Mouse (Mus musculus): ENCODE results near the gene Galnt6. TPM values are rescaled to one million over a fixed set of nuclear protein-coding genes. Genes with fewer than 3 reads are reported as not detected.

Galnt6 gene
- polyA plus RNA-seq, 1 experiment = 0.06 TPM

DNA sequence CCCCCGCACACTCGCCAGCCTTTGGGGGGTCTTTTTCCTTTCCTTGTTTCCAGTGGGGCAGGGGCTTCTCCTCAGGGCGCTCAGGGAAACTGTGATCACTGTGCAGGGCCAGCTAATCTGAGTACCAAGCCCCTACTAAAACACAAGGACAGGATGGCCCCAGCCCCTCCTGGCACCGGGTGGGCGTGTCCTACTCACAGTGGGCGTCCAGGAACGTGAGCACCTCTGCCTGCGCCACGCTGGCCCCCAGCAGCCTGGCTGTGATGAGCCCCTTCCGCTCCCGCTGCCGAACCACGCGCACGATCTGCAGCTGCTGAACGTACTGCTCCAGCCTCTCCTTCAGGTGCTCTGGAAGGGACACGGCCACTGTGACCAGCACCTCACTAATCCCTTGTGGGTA lies 25.3 kb downstream of the Galnt6 start:
- Histone ChIP-seq H3K36me3 (ENCODE audit: control insufficient read depth) (no peaks in the 10 kb centered on the region), H3K4me1 (ENCODE audit: control insufficient read depth) (peaks cover 28% of the 10 kb centered on the region), H3K27me3 (ENCODE audit: control insufficient read depth) (peaks cover 12% of the 10 kb centered on the region), H3K4me3 (replicated peaks) (no peak overlapping the region), H3K9me3 (ENCODE audit: control insufficient read depth, low read length) (no peaks in the 10 kb centered on the region)
- TF ChIP-seq TAL1 (IDR thresholded peaks at IDR 0.05; ENCODE audit: low read length) (no peak), GATA1 (IDR thresholded peaks at IDR 0.05; ENCODE audit: low read length) (no peak)

DNA sequence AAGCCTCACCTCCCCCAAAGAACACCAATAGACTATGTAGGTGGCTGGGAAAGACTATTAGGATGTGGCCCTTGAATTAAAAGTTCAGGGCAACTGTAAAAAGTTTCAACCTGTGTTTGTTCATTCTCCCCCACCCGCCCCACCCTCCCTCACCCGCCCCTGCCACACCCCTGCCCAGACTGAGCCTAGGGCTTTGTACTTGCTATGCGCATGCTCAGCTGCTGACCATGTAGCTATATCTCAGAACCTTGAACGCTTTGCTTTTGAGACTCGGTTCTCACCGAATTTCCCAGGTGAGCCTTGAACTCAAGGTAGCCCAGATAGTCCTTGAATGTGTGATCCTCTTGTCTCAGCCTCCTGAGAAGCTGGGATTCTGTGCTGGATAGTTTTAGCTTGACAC lies 27.3 kb downstream of the Galnt6 start:
- Histone ChIP-seq H3K9me3 (ENCODE audit: control insufficient read depth, low read length) (no peaks in the 10 kb centered on the region), H3K4me1 (ENCODE audit: control insufficient read depth) (peaks cover 25% of the 10 kb centered on the region), H3K27me3 (ENCODE audit: control insufficient read depth) (peaks cover 10% of the 10 kb centered on the region), H3K36me3 (ENCODE audit: control insufficient read depth) (no peaks in the 10 kb centered on the region), H3K4me3 (replicated peaks) (no peak overlapping the region)
- TF ChIP-seq TAL1 (IDR thresholded peaks at IDR 0.05; ENCODE audit: low read length) (no peak), GATA1 (IDR thresholded peaks at IDR 0.05; ENCODE audit: low read length) (no peak)

DNA sequence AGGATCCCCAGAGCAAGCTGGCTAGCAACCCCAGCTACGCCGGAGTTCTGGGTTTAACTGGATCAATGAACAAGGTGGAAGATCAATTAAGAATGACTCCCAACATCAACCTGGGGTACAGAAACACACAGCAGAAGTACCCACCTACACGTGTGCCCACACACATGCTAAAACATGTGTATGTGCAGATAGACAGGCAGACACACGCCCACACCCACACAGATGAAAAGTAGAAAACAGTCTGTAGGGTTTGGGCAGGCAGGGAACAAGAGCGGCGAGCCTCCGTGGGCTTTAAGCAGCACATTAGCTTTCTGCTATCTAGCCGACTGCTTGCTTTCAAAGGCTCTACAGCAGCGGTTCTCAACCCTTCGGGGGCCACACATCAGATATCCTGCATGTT lies 28.1 kb downstream of the Galnt6 start:
- no peaks in the 10 kb centered on the region for H3K9me3 ChIP-seq (ENCODE audit: control insufficient read depth, low read length)
- H3K36me3 ChIP-seq (ENCODE audit: control insufficient read depth) = no peaks in the 10 kb centered on the region
- peaks cover 10% of the 10 kb centered on the region for H3K27me3 ChIP-seq (ENCODE audit: control insufficient read depth)
- peaks cover 25% of the 10 kb centered on the region for H3K4me1 ChIP-seq (ENCODE audit: control insufficient read depth)
- H3K4me3 ChIP-seq (replicated peaks) = no peak overlapping the region
- TF ChIP-seq GATA1 (IDR thresholded peaks at IDR 0.05; ENCODE audit: low read length) (no peak), TAL1 (IDR thresholded peaks at IDR 0.05; ENCODE audit: low read length) (no peak)

DNA sequence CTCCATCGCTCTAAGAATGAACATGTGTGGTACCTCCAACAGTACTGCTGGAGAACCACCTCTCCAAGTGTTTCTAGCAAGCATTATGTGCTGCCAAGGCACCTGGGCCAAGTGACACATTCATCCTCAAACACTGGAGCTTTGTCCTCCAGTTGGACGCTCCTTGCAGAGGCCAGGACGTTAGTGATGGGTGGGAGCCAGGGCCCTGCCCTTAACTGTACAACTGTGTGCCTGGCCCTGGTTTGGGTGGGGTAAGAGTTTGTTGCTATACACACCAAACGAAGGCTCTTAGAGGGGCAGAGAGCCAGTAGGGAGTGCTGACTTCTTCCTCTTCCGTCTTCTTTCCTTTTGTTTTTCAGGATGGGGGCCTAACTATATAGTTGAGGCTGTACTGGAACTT lies 28.8 kb downstream of the Galnt6 start:
- Histone ChIP-seq H3K4me3 (replicated peaks) (no peak overlapping the region), H3K4me1 (ENCODE audit: control insufficient read depth) (peaks cover 25% of the 10 kb centered on the region), H3K36me3 (ENCODE audit: control insufficient read depth) (no peaks in the 10 kb centered on the region), H3K27me3 (ENCODE audit: control insufficient read depth) (peaks cover 10% of the 10 kb centered on the region), H3K9me3 (ENCODE audit: control insufficient read depth, low read length) (no peaks in the 10 kb centered on the region)
- TF ChIP-seq GATA1 (IDR thresholded peaks at IDR 0.05; ENCODE audit: low read length) (no peak), TAL1 (IDR thresholded peaks at IDR 0.05; ENCODE audit: low read length) (no peak)

DNA sequence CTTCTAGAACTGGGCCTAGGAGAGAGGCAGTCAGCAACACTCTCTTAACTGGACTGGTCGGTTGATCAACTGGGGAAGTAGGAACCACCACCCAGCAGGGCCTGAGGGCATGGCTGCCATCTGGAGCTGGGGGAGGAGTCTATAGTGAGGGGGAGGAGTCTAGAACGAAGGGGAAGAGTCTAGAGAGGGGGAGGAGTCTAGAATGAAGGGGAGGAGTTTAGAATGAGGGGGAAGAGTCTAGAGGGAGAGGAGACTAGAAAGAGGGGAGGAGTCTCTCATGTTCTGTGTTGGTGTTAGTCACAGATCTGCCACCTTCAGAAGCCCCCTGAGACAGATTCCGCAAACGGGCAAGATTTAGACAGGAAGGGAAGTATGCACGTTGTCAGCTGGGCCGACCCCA lies 29.8 kb downstream of the Galnt6 start:
- TF ChIP-seq TAL1 (IDR thresholded peaks at IDR 0.05; ENCODE audit: low read length) = no peak
- TF ChIP-seq GATA1 (IDR thresholded peaks at IDR 0.05; ENCODE audit: low read length) = no peak
- Histone ChIP-seq H3K27me3 (ENCODE audit: control insufficient read depth) (peaks cover 10% of the 10 kb centered on the region), H3K4me1 (ENCODE audit: control insufficient read depth) (peaks cover 25% of the 10 kb centered on the region), H3K4me3 (replicated peaks) (no peak overlapping the region), H3K36me3 (ENCODE audit: control insufficient read depth) (no peaks in the 10 kb centered on the region), H3K9me3 (ENCODE audit: control insufficient read depth, low read length) (no peaks in the 10 kb centered on the region)

DNA sequence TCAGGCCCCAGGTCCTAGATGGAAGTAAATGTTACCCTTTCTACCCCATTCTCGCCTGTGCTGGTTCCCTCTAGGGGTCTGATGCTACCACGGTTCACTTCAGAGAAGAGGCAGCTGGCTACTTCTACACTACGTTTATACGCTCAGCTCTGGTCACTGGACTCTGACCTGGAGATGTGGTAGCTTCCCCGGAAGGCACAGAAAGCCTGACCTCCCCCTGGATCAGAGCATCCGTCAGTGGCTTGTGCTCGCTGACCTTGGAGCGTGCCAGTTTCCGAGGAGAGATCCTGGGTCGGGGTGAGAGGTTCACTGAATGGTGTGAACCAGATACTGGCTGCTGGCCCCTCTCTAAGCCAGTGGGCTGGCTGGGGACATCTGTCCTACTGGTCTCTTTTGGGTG lies 31.1 kb downstream of the Galnt6 start:
- TF ChIP-seq GATA1 (IDR thresholded peaks at IDR 0.05; ENCODE audit: low read length) (no peak), TAL1 (IDR thresholded peaks at IDR 0.05; ENCODE audit: low read length) (no peak)
- H3K36me3 ChIP-seq (ENCODE audit: control insufficient read depth) = no peaks in the 10 kb centered on the region
- H3K27me3 ChIP-seq (ENCODE audit: control insufficient read depth) = no peaks in the 10 kb centered on the region; the same call in 1 of the 2 replicates

DNA sequence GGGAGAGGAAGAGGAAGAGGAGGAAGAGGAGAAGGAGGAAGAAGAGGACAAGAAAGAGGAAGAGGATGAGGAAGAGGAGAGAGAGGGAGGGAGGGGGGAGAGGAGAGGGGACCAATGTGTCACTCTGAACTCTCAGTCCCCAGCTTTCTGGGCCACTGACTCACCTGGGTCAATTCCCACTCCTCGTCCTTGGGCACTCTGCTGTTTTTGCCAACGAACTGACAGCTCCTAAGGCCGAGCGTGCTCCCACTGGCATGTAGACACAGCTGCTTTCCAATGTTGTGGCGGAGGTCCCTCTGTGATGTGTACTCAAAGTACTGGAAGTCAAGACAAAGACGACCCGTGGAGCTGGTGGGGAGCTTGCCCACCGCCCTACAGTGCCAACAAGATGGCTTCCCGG lies 34.8 kb downstream of the Galnt6 start:
- no peak for TF ChIP-seq GATA1 (IDR thresholded peaks at IDR 0.05; ENCODE audit: low read length)
- no peak for TF ChIP-seq TAL1 (IDR thresholded peaks at IDR 0.05; ENCODE audit: low read length)
- no peaks in the 10 kb centered on the region for H3K4me1 ChIP-seq (ENCODE audit: control insufficient read depth)
- peaks cover 9% of the 10 kb centered on the region for H3K9me3 ChIP-seq (ENCODE audit: control insufficient read depth, low read length)
- H3K36me3 ChIP-seq (ENCODE audit: control insufficient read depth) = no peaks in the 10 kb centered on the region
- H3K27me3 ChIP-seq (ENCODE audit: control insufficient read depth) = no peaks in the 10 kb centered on the region
- H3K4me3 ChIP-seq (replicated peaks) = no peak overlapping the region

More for the DNA sequence above, 31.1 kb downstream of the Galnt6 start:
- Histone ChIP-seq H3K9me3 (ENCODE audit: control insufficient read depth, low read length) (no peaks in the 10 kb centered on the region), H3K4me1 (ENCODE audit: control insufficient read depth) (peaks cover 23% of the 10 kb centered on the region), H3K4me3 (replicated peaks) (no peak overlapping the region)

DNA sequence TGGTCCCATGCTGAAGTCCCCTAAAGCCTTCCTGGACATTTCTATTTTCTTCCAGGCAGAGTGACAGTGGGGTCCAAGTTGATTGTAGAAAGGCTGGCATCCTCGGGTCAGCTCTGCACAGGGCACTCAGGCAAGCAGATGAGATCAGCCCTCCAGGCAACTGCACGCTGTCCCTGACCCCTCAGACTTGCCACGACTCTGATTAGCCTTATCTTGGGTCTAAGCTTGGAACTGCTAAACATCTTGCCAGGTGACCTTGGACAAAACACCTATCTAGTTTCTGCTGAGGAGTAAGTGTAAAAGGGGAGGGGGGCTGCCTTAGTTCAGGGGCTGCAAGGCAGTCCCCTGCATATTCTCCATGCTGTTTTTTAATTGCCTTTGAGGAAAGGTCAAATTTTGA lies 37.2 kb downstream of the Galnt6 start:
- Histone ChIP-seq H3K9me3 (ENCODE audit: control insufficient read depth, low read length) (peaks cover 9% of the 10 kb centered on the region), H3K4me3 (replicated peaks) (no peak overlapping the region), H3K36me3 (ENCODE audit: control insufficient read depth) (no peaks in the 10 kb centered on the region), H3K27me3 (ENCODE audit: control insufficient read depth) (no peaks in the 10 kb centered on the region), H3K4me1 (ENCODE audit: control insufficient read depth) (peaks cover 10% of the 10 kb centered on the region)
- TF ChIP-seq GATA1 (IDR thresholded peaks at IDR 0.05; ENCODE audit: low read length) (no peak), TAL1 (IDR thresholded peaks at IDR 0.05; ENCODE audit: low read length) (no peak)

DNA sequence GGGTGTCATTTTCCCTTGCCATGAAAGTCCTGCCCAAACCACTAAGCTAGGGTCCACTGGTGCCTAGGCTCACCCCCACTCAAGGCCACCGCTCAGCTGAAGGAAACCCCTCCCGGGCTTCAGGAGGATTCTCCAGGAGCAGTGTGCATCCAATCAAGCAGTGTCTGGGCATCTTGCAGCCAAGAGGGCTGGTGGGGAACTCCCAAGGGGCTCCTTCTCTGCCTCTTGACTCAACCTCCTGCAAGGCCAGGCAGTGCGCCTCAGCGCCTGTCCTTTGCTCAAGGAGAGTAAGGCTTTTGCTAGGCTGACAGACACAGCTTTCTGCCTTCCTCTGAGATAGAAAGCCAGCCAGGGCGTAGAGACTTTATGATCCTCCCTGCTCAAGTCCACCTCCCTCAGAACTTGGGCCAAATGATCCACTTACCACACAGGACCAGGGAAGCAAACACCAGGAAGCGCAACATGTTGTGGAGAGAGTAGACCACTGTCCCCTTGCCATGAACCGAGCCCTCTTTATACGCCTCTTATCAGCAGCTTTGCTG lies 41.7 kb downstream of the Galnt6 start, which contains the start of gene Cela1:
Gene Cela1 (minus strand): TSS at position 492 of the 542 bp plus-strand sequence.
- Histone ChIP-seq H3K9me3 (ENCODE audit: control insufficient read depth, low read length) (peaks cover 9% of the 10 kb centered on the region), H3K4me1 (ENCODE audit: control insufficient read depth) (peaks cover 41% of the 10 kb centered on the region), H3K36me3 (ENCODE audit: control insufficient read depth) (no peaks in the 10 kb centered on the region), H3K4me3 (replicated peaks) (peak within 1 kb of the TSS; percentile 40), H3K27me3 (ENCODE audit: control insufficient read depth) (no peaks in the 10 kb centered on the region)
- TF ChIP-seq GATA1 (IDR thresholded peaks at IDR 0.05; ENCODE audit: low read length) (no peak), TAL1 (IDR thresholded peaks at IDR 0.05; ENCODE audit: low read length) (no peak)

DNA sequence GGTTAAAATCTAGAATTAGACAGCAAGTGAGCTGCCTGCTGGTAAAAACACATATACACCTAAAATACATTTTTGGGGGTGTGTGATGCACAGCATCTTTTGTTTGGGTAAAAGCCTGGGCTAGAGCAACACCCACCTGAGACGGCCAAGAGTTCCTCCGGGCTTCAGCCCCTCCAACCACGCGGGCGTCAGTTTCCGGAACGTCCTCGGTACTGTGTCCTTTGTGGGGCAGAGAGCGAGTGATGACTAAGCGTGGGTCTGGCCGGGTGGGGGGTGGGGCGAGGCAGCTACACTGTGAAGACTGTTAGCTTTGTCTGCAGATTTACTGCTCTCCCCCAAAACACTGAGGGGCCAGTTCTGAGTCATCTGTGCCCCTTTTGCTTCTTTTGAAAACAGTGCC lies 42.2 kb downstream of the Galnt6 start:
- peaks cover 41% of the 10 kb centered on the region for H3K4me1 ChIP-seq (ENCODE audit: control insufficient read depth)
- no peak for TF ChIP-seq GATA1 (IDR thresholded peaks at IDR 0.05; ENCODE audit: low read length)
- TF ChIP-seq TAL1 (IDR thresholded peaks at IDR 0.05; ENCODE audit: low read length) = no peak
- H3K4me3 ChIP-seq (replicated peaks) = peak overlapping the region; percentile 40
- H3K36me3 ChIP-seq (ENCODE audit: control insufficient read depth) = no peaks in the 10 kb centered on the region
- peaks cover 9% of the 10 kb centered on the region for H3K9me3 ChIP-seq (ENCODE audit: control insufficient read depth, low read length)
- H3K27me3 ChIP-seq (ENCODE audit: control insufficient read depth) = no peaks in the 10 kb centered on the region

Measured in erythroblast, embryonic 14.5 days (primary cell).